Mouse (Mus musculus): Measurements from ENCODE around the gene Tnfrsf21.

DNA sequence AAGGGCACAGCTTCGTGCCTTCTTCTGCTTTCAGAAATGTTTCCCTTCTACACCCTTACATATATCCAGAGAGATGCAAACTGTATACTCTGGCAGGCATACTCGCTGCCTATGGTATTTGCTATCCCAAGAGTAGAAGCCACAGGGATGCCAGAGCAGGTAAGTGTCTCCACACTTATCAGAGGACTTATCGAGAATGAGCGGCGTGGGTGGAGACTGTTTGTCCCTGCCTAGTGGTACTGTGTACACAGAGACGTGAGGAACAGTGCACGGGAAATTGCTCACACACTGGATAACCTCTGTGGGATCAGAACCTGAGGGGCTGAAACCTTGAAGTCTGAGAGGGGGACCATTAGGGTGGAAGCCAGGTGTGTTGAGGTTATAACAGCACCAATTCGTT is 59.6 kb downstream of the Tnfrsf21 start:
- TF ChIP-seq POLR2A (IDR thresholded peaks at IDR 0.05; ENCODE audit: insufficient read length, low read depth), result no peak
- no peak for TF ChIP-seq TCF12 (IDR thresholded peaks at IDR 0.05; ENCODE audit: insufficient read depth, poor library complexity, severe bottlenecking)
- no peak for TF ChIP-seq REST (IDR thresholded peaks at IDR 0.05; ENCODE audit: insufficient read depth, insufficient read length)
- TF ChIP-seq TCF3 (IDR thresholded peaks at IDR 0.05; ENCODE audit: insufficient read length, low read depth), result no peak

Measured in myocyte (in vitro differentiated cells).